Mouse (Mus musculus) heart, postnatal 0 days (tissue): ENCODE measurements around the gene Tada1. TPM values are rescaled to one million over a fixed set of nuclear protein-coding genes. Genes with fewer than 3 reads are reported as not detected.
A peak's percentile ranks its signal among the peaks of the same experiment; 100 is the strongest.

Experiments used
- ATAC-seq: fragments of 200-750 bp; cut with Nextera tagmentation; 2 replicates; pipeline ENCODE4 v1.8.0; 2017; ENCODE audit warnings: low read depth, moderate number of reproducible peaks, moderate library complexity; ENCODE audit not compliant: insufficient read depth
- DNase-seq: peaks from one replicate; pipeline ENCODE4 v3.0.0-alpha.2; 2016; ENCODE audit warnings: low spot score
- H3K27ac ChIP-seq: fragments of 300-500 bp; sonication (generic); 2 replicates; pipeline ENCODE4 v1.5.1; 2014; ENCODE audit warnings: low read depth, mild to moderate bottlenecking
- H3K27me3 ChIP-seq: fragments of 300-500 bp; sonication (generic); 2 replicates; pipeline ENCODE4 v1.6.1; 2014; ENCODE audit warnings: low read length, mixed read lengths; ENCODE audit not compliant: control insufficient read depth, insufficient read depth
- H3K36me3 ChIP-seq: fragments of 300-500 bp; sonication (generic); replicated peaks from 2 replicates; pipeline ENCODE4 v1.6.1; 2014; ENCODE audit warnings: low read length, mixed read lengths; ENCODE audit not compliant: control insufficient read depth, insufficient read depth
- H3K4me1 ChIP-seq: fragments of 300-500 bp; sonication (generic); 2 replicates; pipeline ENCODE4 v1.6.1; 2014; ENCODE audit warnings: antibody characterized with exemption; ENCODE audit not compliant: control insufficient read depth, insufficient read depth
- H3K4me2 ChIP-seq: fragments of 300-500 bp; sonication (generic); 2 replicates; pipeline ENCODE4 v1.6.1; 2014; ENCODE audit warnings: low read depth, mild to moderate bottlenecking, low read length, moderate library complexity
- H3K4me3 ChIP-seq: fragments of 300-500 bp; sonication (generic); 2 replicates; pipeline ENCODE4 v1.5.1; 2014; ENCODE audit warnings: low read depth, low read length
- H3K9ac ChIP-seq: fragments of 300-500 bp; sonication (generic); replicated peaks from 2 replicates; pipeline ENCODE4 v1.6.1; 2014; ENCODE audit warnings: low read depth, low read length, mixed read lengths
- H3K9me3 ChIP-seq: fragments of 300-500 bp; sonication (generic); replicated peaks from 2 replicates; pipeline ENCODE4 v1.6.1; 2016; ENCODE audit warnings: low read length; ENCODE audit not compliant: control insufficient read depth
- CTCF ChIP-seq: IDR thresholded peaks from 2 replicates; pipeline ENCODE4 v1.5.1; 2016; ENCODE audit warnings: antibody characterized with exemption, control low read depth, low read depth
- EP300 ChIP-seq: IDR thresholded peaks from 2 replicates; pipeline ENCODE4 v1.6.1; 2016; ENCODE audit warnings: antibody characterized with exemption, low read depth
- WGBS: fragments of 180-500 bp; shearing (Covaris S2); extraction: QIAGEN DNeasy Blood & Tissue Kit; methylation state at CpG from one replicate; pipeline ENCODE4 v1.1.7; 2014; 5-methylcytosine and 5-hydroxymethylcytosine counted together
- polyA plus RNA-seq: library from polyadenylated mRNA; unstranded; fragments of >200 nt; fragmentation: Nextera tagmentation; extraction: Ambion mirVana; gene quantifications from 2 replicates; pipeline ENCODE4 v1.2.1, GENCODE M21; 2015
- total RNA-seq: library from RNA; depleted of rRNA; stranded (reverse); fragments of >200 nt; gene quantifications from 2 replicates; pipeline ENCODE4 v1.2.3, GENCODE M21; 2014; ENCODE audit warnings: low replicate concordance

The Tada1 gene
- total and polyA plus RNA-seq, 2 experiments from 2014 or later: 22.1 to 26.3 TPM

GRCm38 (mm10) chr1:166395661-166396060 is 16.8 kb downstream of the Tada1 start:
- H3K4me3 ChIP-seq: no peak overlapping the region
- no peak overlapping the region for H3K4me2 ChIP-seq
- H3K9ac ChIP-seq: no peak overlapping the region
- no peaks in the 10 kb centered on the region for H3K9me3 ChIP-seq
- ATAC-seq (no peak), DNase-seq (no peak)
- no peaks in the 10 kb centered on the region for H3K27me3 ChIP-seq
- H3K36me3 ChIP-seq: peaks cover 83% of the 10 kb centered on the region
- TF ChIP-seq EP300: no peak
- no peak for TF ChIP-seq CTCF
- H3K27ac ChIP-seq: no peak overlapping the region
- 82% methylated on average over 5 of the region's 5 CpGs for WGBS
- no peaks in the 10 kb centered on the region for H3K4me1 ChIP-seq

- no peak overlapping the region for H3K27ac ChIP-seq
- no peaks in the 10 kb centered on the region for H3K9me3 ChIP-seq
- H3K27me3 ChIP-seq: no peaks in the 10 kb centered on the region
- no peak for DNase-seq
- H3K4me2 ChIP-seq: no peak overlapping the region
- 85% methylated on average over 6 of the region's 6 CpGs for WGBS
- no peaks in the 10 kb centered on the region for H3K4me1 ChIP-seq
- H3K36me3 ChIP-seq: peaks cover 83% of the 10 kb centered on the region
- no peak overlapping the region for H3K4me3 ChIP-seq
- no peak for TF ChIP-seq CTCF
- no peak for TF ChIP-seq EP300
- ATAC-seq: no peak
- no peak overlapping the region for H3K9ac ChIP-seq
Observed at GRCm38 (mm10) chr1:166396381-166396780, 17.5 kb downstream of the Tada1 start.

GRCm38 (mm10) chr1:166401455-166401854 is 22.6 kb downstream of the Tada1 start:
- no peaks in the 10 kb centered on the region for H3K27me3 ChIP-seq

GRCm38 (mm10) chr1:166402003-166402402 is 23.1 kb downstream of the Tada1 start:
- DNase-seq (peak; percentile 29), ATAC-seq (peak; percentile 42)
- no peak for TF ChIP-seq CTCF
- no peak for TF ChIP-seq EP300
- Histone ChIP-seq H3K9me3 (no peaks in the 10 kb centered on the region), H3K9ac (no peak overlapping the region), H3K4me2 (no peak overlapping the region), H3K4me1 (peaks cover 12% of the 10 kb centered on the region; the same call in 1 of the 2 replicates), H3K27me3 (no peaks in the 10 kb centered on the region), H3K36me3 (peaks cover 47% of the 10 kb centered on the region), H3K4me3 (no peak overlapping the region), H3K27ac (no peak overlapping the region)
- WGBS: 61% methylated on average over 4 of the region's 4 CpGs

More at GRCm38 (mm10) chr1:166401455-166401854, 22.6 kb downstream of the Tada1 start:
- no peak overlapping the region for H3K4me2 ChIP-seq
- no peak for TF ChIP-seq CTCF
- TF ChIP-seq EP300: no peak
- no peak for ATAC-seq
- peaks cover 12% of the 10 kb centered on the region; the same call in 1 of the 2 replicates for H3K4me1 ChIP-seq
- no peak overlapping the region for H3K27ac ChIP-seq
- H3K4me3 ChIP-seq: no peak overlapping the region
- no peak for DNase-seq
- peaks cover 50% of the 10 kb centered on the region for H3K36me3 ChIP-seq
- H3K9ac ChIP-seq: no peak overlapping the region
- no peaks in the 10 kb centered on the region for H3K9me3 ChIP-seq

- TF ChIP-seq EP300 (no peak), CTCF (no peak)
- WGBS: 87% methylated on average over 3 of the region's 3 CpGs
- Histone ChIP-seq H3K36me3 (peaks cover 37% of the 10 kb centered on the region), H3K9me3 (no peaks in the 10 kb centered on the region), H3K4me1 (peaks cover 17% of the 10 kb centered on the region; the same call in 1 of the 2 replicates), H3K27ac (no peak overlapping the region), H3K4me3 (no peak overlapping the region), H3K4me2 (no peak overlapping the region), H3K9ac (no peak overlapping the region), H3K27me3 (no peaks in the 10 kb centered on the region)
- ATAC-seq (no peak), DNase-seq (no peak)
Observed at GRCm38 (mm10) chr1:166403846-166404245, 24.9 kb downstream of the Tada1 start.

- H3K4me1 ChIP-seq: peaks cover 19% of the 10 kb centered on the region; the same call in 1 of the 2 replicates
- H3K9ac ChIP-seq: peak overlapping the region; percentile 69
- peak overlapping the region; percentile 72 for H3K4me3 ChIP-seq
- ATAC-seq: peak; percentile 81
- TF ChIP-seq EP300 (no peak), CTCF (no peak)
- H3K9me3 ChIP-seq: no peaks in the 10 kb centered on the region
- peak overlapping the region; percentile 87 for H3K27ac ChIP-seq
- no peaks in the 10 kb centered on the region for H3K27me3 ChIP-seq
- DNase-seq: peak; percentile 34
- 1% methylated on average over 32 of the region's 45 CpGs for WGBS
- H3K4me2 ChIP-seq: peak overlapping the region; percentile 91
- H3K36me3 ChIP-seq: peaks cover 15% of the 10 kb centered on the region
Observed at GRCm38 (mm10) chr1:166409177-166409700, 30.3 kb downstream of the Tada1 start.
